Mouse (Mus musculus) neural tube, embryonic 15.5 days (tissue): ENCODE measurements around the gene Pnpla7. TPM values are rescaled to one million over a fixed set of nuclear protein-coding genes. Genes with fewer than 3 reads are reported as not detected.

Experiments
- ATAC-seq: fragments of 200-750 bp; cut with Nextera tagmentation; 2 replicates; pipeline ENCODE4 v1.8.0; 2017; ENCODE audit warnings: mild to moderate bottlenecking, moderate TSS enrichment, moderate library complexity; ENCODE audit not compliant: low FRiP score
- H3K27ac ChIP-seq: fragments of 300-500 bp; sonication (generic); replicated peaks from 2 replicates; pipeline ENCODE4 v1.5.1; 2015; ENCODE audit warnings: mild to moderate bottlenecking, inconsistent platforms
- H3K27me3 ChIP-seq: fragments of 300-500 bp; sonication (generic); replicated peaks from 2 replicates; pipeline ENCODE4 v1.6.1; 2015; ENCODE audit warnings: inconsistent platforms
- H3K36me3 ChIP-seq: fragments of 300-500 bp; sonication (generic); 2 replicates; pipeline ENCODE4 v1.6.1; 2015; ENCODE audit warnings: inconsistent platforms
- H3K4me1 ChIP-seq: fragments of 300-500 bp; sonication (generic); 2 replicates; pipeline ENCODE4 v1.6.1; 2015; ENCODE audit warnings: inconsistent platforms
- H3K4me2 ChIP-seq: fragments of 300-500 bp; sonication (generic); 2 replicates; pipeline ENCODE4 v1.6.1; 2015; ENCODE audit warnings: inconsistent platforms, mild to moderate bottlenecking, moderate library complexity
- H3K4me3 ChIP-seq: fragments of 300-500 bp; sonication (generic); replicated peaks from 2 replicates; pipeline ENCODE4 v1.5.1; 2015; ENCODE audit warnings: mild to moderate bottlenecking, inconsistent platforms
- H3K9ac ChIP-seq: fragments of 300-500 bp; sonication (generic); replicated peaks from 2 replicates; pipeline ENCODE4 v1.6.1; 2015; ENCODE audit warnings: mild to moderate bottlenecking, inconsistent platforms
- H3K9me3 ChIP-seq: fragments of 300-500 bp; sonication (generic); replicated peaks from 2 replicates; pipeline ENCODE4 v1.6.1; 2016; ENCODE audit warnings: inconsistent platforms
- WGBS: fragments of 180-500 bp; shearing (Covaris S2); methylation state at CpG from one replicate; pipeline ENCODE4 v1.1.7; 2015; ENCODE audit warnings: mixed read lengths; 5-methylcytosine and 5-hydroxymethylcytosine counted together
- polyA plus RNA-seq: library from polyadenylated mRNA; unstranded; fragments of >200 nt; fragmentation: Nextera tagmentation; extraction: Ambion mirVana; gene quantifications from 2 replicates; pipeline ENCODE4 v1.2.1, GENCODE M21; 2015

Pnpla7 gene
- polyA plus RNA-seq, 1 experiment from 2014 or later: 2.8 TPM

DNA sequence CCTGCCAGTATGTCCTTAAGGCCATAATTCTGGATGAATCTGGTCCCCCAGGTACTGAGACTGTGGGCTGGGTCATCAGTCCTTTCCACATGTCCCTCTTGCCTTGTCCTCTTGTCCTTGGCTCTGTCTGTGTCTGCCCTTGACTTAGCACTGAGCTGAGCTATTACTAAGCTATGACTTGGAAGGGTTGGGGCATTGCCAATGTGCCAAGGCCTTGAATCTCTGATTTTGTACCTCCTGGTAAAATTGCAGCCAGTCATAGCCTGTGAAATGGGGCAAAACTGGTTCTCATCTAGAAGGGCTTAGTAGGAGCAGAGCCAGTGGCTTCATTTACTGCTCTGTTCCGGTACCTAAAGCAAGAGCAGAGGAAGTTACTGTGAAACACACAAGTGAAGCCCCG is 20.6 kb downstream of the Pnpla7 start:
- WGBS: 92% methylated on average over 2 of the region's 2 CpGs
- no peaks in the 10 kb centered on the region for H3K27me3 ChIP-seq
- H3K4me3 ChIP-seq: no peak overlapping the region
- H3K4me2 ChIP-seq: no peak overlapping the region
- H3K9me3 ChIP-seq: no peaks in the 10 kb centered on the region
- no peak overlapping the region for H3K9ac ChIP-seq
- H3K36me3 ChIP-seq: no peaks in the 10 kb centered on the region
- H3K4me1 ChIP-seq: no peaks in the 10 kb centered on the region
- H3K27ac ChIP-seq: no peak overlapping the region
- ATAC-seq: no peak

DNA sequence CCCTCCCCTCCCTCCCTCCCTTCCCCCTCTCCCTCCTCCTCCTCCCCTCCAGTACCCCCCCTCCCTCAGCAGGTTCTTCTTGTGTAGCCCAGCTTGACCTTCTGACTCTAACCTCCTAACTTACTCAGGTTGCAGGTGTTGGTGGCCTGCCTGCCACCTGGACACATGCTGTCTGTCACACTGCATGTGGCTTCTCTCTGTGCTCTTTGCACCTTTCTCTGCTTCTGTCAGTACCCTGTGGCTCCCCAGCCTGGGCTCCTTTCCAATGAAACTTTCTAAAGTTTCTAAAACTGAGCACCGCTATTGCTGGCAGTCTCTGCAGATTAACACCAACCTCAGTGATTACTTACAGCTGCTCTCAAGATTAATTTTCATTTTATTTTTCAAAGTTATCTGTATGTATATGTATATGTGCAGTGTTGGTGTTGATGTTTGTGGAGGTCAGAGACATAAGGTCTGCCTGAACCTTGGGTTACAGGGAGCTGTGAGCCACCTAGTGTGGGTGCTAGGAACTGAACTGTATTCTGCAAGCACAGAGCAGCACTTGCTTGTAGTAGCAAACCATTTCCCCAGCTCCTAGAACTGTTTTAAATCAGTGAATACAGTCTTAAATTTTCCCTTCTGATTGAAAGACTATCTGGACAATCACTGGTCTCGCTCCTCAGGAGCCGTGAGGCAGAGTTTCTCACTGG is 24.9 kb downstream of the Pnpla7 start:
- ATAC-seq: no peak
- Histone ChIP-seq H3K9ac (no peak overlapping the region), H3K4me3 (no peak overlapping the region), H3K9me3 (no peaks in the 10 kb centered on the region), H3K4me1 (no peaks in the 10 kb centered on the region), H3K27me3 (no peaks in the 10 kb centered on the region), H3K27ac (no peak overlapping the region), H3K36me3 (no peaks in the 10 kb centered on the region), H3K4me2 (no peak overlapping the region)
- WGBS: 80% methylated on average over 3 of the region's 3 CpGs

GRCm38 (mm10) chr2:25003946-25004786 is 28.3 kb downstream of the Pnpla7 start:
- Histone ChIP-seq H3K4me3 (no peak overlapping the region), H3K4me1 (no peaks in the 10 kb centered on the region), H3K4me2 (no peak overlapping the region), H3K9ac (no peak overlapping the region), H3K27me3 (no peaks in the 10 kb centered on the region), H3K27ac (no peak overlapping the region), H3K9me3 (no peaks in the 10 kb centered on the region), H3K36me3 (no peaks in the 10 kb centered on the region)
- ATAC-seq: no peak
- 84% methylated on average over 9 of the region's 9 CpGs for WGBS

DNA sequence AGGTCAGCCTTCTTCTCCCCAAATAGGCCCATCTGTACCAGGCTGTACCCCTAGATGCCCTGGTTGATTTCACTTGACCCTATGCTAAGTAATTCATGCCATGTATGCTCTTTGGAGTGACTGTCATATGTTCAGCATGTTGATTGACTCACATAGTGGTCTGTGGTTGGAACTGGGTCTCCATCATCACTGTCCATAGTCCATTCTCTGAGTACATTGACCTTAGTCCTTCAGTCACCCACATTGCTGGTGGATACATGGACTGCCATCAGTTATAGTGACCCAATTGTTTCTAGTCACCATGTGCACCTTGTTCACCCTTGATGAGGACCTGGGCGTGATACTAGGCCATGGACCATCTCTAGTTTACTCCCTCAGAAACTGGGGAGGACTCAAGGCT is 30.9 kb downstream of the Pnpla7 start:
- Histone ChIP-seq H3K27ac (no peak overlapping the region), H3K9ac (no peak overlapping the region), H3K36me3 (no peaks in the 10 kb centered on the region), H3K4me3 (no peak overlapping the region), H3K4me1 (no peaks in the 10 kb centered on the region), H3K27me3 (no peaks in the 10 kb centered on the region), H3K4me2 (no peak overlapping the region), H3K9me3 (no peaks in the 10 kb centered on the region)
- 94% methylated on average over 1 of the region's 1 CpGs for WGBS
- ATAC-seq: no peak

DNA sequence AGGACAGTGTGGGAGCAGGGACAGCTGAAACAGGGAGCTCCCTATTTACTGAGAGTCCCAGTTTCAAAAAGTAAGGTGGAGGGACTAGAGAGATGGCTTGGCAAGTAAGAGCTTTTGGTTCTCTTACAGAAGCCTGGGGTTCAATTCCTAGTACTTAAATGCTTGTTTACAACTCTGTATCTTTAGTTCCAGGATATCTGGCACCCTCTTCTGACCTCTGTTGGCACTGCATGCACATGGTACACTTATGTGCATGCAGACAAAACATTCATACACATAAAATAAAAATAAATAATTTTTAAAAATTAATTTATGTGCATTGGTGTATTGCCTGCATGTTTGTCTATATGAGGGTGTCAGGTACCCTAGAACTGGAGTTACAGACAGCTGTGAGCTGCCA is 32.4 kb downstream of the Pnpla7 start:
- no peak overlapping the region for H3K4me3 ChIP-seq
- H3K9ac ChIP-seq: no peak overlapping the region
- H3K4me2 ChIP-seq: no peak overlapping the region
- no peaks in the 10 kb centered on the region for H3K9me3 ChIP-seq
- H3K27ac ChIP-seq: no peak overlapping the region
- H3K36me3 ChIP-seq: no peaks in the 10 kb centered on the region
- no peaks in the 10 kb centered on the region for H3K4me1 ChIP-seq
- no peak for ATAC-seq
- H3K27me3 ChIP-seq: no peaks in the 10 kb centered on the region

- Histone ChIP-seq H3K36me3 (no peaks in the 10 kb centered on the region), H3K9ac (no peak overlapping the region), H3K4me1 (no peaks in the 10 kb centered on the region), H3K27me3 (no peaks in the 10 kb centered on the region), H3K4me2 (no peak overlapping the region), H3K27ac (no peak overlapping the region), H3K4me3 (no peak overlapping the region), H3K9me3 (no peaks in the 10 kb centered on the region)
- ATAC-seq: no peak
- 100% methylated on average over 1 of the region's 1 CpGs for WGBS
Observed at GRCm38 (mm10) chr2:25022678-25023077, 46.8 kb downstream of the Pnpla7 start.

GRCm38 (mm10) chr2:25025109-25025508 is 49.3 kb downstream of the Pnpla7 start:
- H3K4me3 ChIP-seq: no peak overlapping the region
- H3K9me3 ChIP-seq: no peaks in the 10 kb centered on the region
- no peaks in the 10 kb centered on the region for H3K4me1 ChIP-seq
- no peak overlapping the region for H3K9ac ChIP-seq
- no peak overlapping the region for H3K27ac ChIP-seq
- H3K36me3 ChIP-seq: no peaks in the 10 kb centered on the region
- no peaks in the 10 kb centered on the region for H3K27me3 ChIP-seq
- ATAC-seq: no peak
- H3K4me2 ChIP-seq: no peak overlapping the region
- 88% methylated on average over 1 of the region's 1 CpGs for WGBS

DNA sequence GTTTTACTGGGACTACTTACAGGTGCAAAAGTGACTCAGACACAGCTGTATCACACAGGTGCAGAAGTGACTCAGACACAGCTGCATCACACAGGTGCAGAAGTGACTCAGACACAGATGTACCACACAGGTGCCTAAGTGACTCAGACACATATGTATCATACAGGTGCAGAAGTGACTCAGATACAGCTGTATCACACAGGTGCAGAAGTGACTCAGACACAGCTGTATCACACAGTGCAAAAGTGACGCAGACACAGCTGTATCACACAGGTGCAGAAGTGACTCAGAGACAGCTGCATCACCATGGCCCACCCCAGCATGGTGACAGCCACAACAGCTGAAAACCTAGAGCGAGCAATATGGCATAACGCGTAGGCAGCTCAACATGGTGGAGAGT is 59.2 kb downstream of the Pnpla7 start:
- ATAC-seq: no peak
- Histone ChIP-seq H3K27ac (no peak overlapping the region), H3K4me1 (no peaks in the 10 kb centered on the region), H3K4me3 (no peak overlapping the region), H3K36me3 (no peaks in the 10 kb centered on the region), H3K9me3 (no peaks in the 10 kb centered on the region), H3K9ac (no peak overlapping the region), H3K4me2 (no peak overlapping the region), H3K27me3 (no peaks in the 10 kb centered on the region)
- WGBS: 98% methylated on average over 4 of the region's 4 CpGs

- H3K4me1 ChIP-seq: no peaks in the 10 kb centered on the region
- no peaks in the 10 kb centered on the region for H3K27me3 ChIP-seq
- 85% methylated on average over 5 of the region's 5 CpGs for WGBS
- ATAC-seq: no peak
- H3K4me2 ChIP-seq: no peak overlapping the region
- H3K9me3 ChIP-seq: no peaks in the 10 kb centered on the region
- no peak overlapping the region for H3K27ac ChIP-seq
- no peaks in the 10 kb centered on the region for H3K36me3 ChIP-seq
- H3K4me3 ChIP-seq: no peak overlapping the region
- no peak overlapping the region for H3K9ac ChIP-seq
Observed at GRCm38 (mm10) chr2:25040089-25040488, 64.3 kb downstream of the Pnpla7 start.

DNA sequence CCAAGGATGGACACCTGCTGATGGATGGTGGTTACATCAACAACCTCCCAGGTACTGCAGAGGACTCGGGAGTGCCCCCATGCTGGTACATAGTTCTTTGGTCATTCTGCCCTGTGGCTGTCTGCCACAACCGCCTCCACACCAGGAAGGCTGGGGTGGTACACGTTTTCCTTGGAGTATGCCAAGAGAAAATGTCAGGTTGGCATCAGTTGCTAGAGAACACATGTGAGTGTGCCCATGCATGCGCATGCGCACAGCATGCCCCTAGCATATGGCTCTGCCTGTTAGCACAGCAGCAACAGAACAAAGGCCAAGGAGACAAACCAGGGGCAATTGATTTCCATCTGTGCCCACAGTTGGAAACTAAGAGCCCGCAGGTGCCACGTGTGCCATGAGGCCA is 75.1 kb downstream of the Pnpla7 start:
- H3K27me3 ChIP-seq: no peaks in the 10 kb centered on the region
- H3K4me1 ChIP-seq: peaks cover 16% of the 10 kb centered on the region
- H3K36me3 ChIP-seq: 0 out of 2 replicates have a peak, but pooled peaks cover under 1% of the 10 kb centered on the region
- H3K4me3 ChIP-seq: no peak overlapping the region
- H3K4me2 ChIP-seq: no peak overlapping the region
- no peak overlapping the region for H3K9ac ChIP-seq
- H3K27ac ChIP-seq: no peak overlapping the region
- ATAC-seq: no peak
- 85% methylated on average over 7 of the region's 7 CpGs for WGBS
- no peaks in the 10 kb centered on the region for H3K9me3 ChIP-seq

DNA sequence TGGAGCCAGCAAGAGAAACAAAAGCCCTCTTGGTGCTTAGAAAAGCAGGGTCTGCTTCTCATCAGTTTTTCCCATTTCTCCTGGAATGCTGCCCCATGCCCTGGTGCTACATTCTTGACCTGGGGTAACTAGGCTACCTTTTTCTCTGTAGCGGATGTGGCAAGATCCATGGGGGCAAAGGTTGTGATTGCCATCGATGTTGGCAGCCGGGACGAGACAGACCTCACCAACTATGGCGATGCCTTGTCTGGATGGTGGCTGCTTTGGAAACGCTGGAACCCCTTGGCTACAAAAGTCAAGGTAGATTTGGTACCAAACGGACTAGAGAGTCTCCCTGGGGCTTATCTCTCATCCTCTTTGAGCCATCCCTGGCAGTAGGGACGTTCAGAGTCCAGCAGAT is 75.6 kb downstream of the Pnpla7 start:
- H3K9ac ChIP-seq: no peak overlapping the region
- 87% methylated on average over 8 of the region's 8 CpGs for WGBS
- H3K4me2 ChIP-seq: no peak overlapping the region
- no peak for ATAC-seq
- no peaks in the 10 kb centered on the region for H3K27me3 ChIP-seq
- H3K4me3 ChIP-seq: no peak overlapping the region
- H3K4me1 ChIP-seq: peaks cover 22% of the 10 kb centered on the region
- H3K9me3 ChIP-seq: no peaks in the 10 kb centered on the region
- no peak overlapping the region for H3K27ac ChIP-seq
- H3K36me3 ChIP-seq: peaks cover 4% of the 10 kb centered on the region; the same call in 1 of the 2 replicates

- no peaks in the 10 kb centered on the region for H3K27me3 ChIP-seq
- H3K4me1 ChIP-seq: peaks cover 23% of the 10 kb centered on the region
- H3K27ac ChIP-seq: no peak overlapping the region
- H3K9me3 ChIP-seq: no peaks in the 10 kb centered on the region
- H3K36me3 ChIP-seq: peaks cover 18% of the 10 kb centered on the region
- no peak for ATAC-seq
- WGBS: 94% methylated on average over 6 of the region's 6 CpGs
- no peak overlapping the region for H3K4me2 ChIP-seq
- H3K4me3 ChIP-seq: no peak overlapping the region
- H3K9ac ChIP-seq: no peak overlapping the region
Observed at GRCm38 (mm10) chr2:25053101-25053500, 77.3 kb downstream of the Pnpla7 start.
